Mouse (Mus musculus) heart, postnatal 0 days (tissue): ENCODE measurements around the gene Trappc6a.

Experiments used
- CTCF ChIP-seq: IDR thresholded peaks from 2 replicates; pipeline ENCODE4 v1.5.1; 2016; ENCODE audit warnings: antibody characterized with exemption, control low read depth, low read depth
- EP300 ChIP-seq: IDR thresholded peaks from 2 replicates; pipeline ENCODE4 v1.6.1; 2016; ENCODE audit warnings: antibody characterized with exemption, low read depth

GRCm38 (mm10) chr7:19547344-19547969 is 39.3 kb downstream of the Trappc6a start:
- TF ChIP-seq CTCF (no peak), EP300 (no peak)
